Mouse (Mus musculus) liver, embryonic 11.5 days (tissue): ENCODE data around the gene Dhx37. TPM values are rescaled to one million over a fixed set of nuclear protein-coding genes. Genes with fewer than 3 reads are reported as not detected.
A peak's percentile ranks its signal among the peaks of the same experiment; 100 is the strongest.

ENCODE experiments used
- ATAC-seq: fragments of 200-750 bp; cut with Nextera tagmentation; replicated peaks from 2 replicates; pipeline ENCODE4 v1.8.0; 2017; ENCODE audit warnings: moderate number of reproducible peaks, mild to moderate bottlenecking, moderate TSS enrichment, moderate library complexity; ENCODE audit not compliant: low FRiP score
- DNase-seq: peaks from one replicate; pipeline ENCODE4 v3.0.0-alpha.2; 2017; ENCODE audit warnings: low spot score
- H3K27ac ChIP-seq: fragments of 300-500 bp; sonication (generic); 2 replicates; pipeline ENCODE4 v1.5.1; 2014; ENCODE audit warnings: mild to moderate bottlenecking, low read depth, low read length, control low read depth
- H3K27me3 ChIP-seq: fragments of 300-500 bp; sonication (generic); replicated peaks from 2 replicates; pipeline ENCODE4 v1.6.1; 2014; ENCODE audit warnings: low read length, mixed read lengths; ENCODE audit not compliant: control insufficient read depth, insufficient read depth
- H3K36me3 ChIP-seq: fragments of 300-500 bp; sonication (generic); 2 replicates; pipeline ENCODE4 v1.6.1; 2014; ENCODE audit warnings: mild to moderate bottlenecking, low read length, moderate library complexity, mixed read lengths; ENCODE audit not compliant: control insufficient read depth, insufficient read depth
- H3K4me1 ChIP-seq: fragments of 300-500 bp; sonication (generic); replicated peaks from 2 replicates; pipeline ENCODE4 v1.6.1; 2014; ENCODE audit warnings: low read length, mixed read lengths; ENCODE audit not compliant: control insufficient read depth, insufficient read depth
- H3K4me2 ChIP-seq: fragments of 300-500 bp; sonication (generic); 2 replicates; pipeline ENCODE4 v1.6.1; 2014; ENCODE audit warnings: mild to moderate bottlenecking, control low read depth, moderate library complexity
- H3K4me3 ChIP-seq: fragments of 300-500 bp; sonication (generic); 2 replicates; pipeline ENCODE4 v1.5.1; 2014; ENCODE audit warnings: low read depth, low read length, control low read depth
- H3K9ac ChIP-seq: fragments of 300-500 bp; sonication (generic); 2 replicates; pipeline ENCODE4 v1.6.1; 2014; ENCODE audit warnings: low read depth, low read length, control low read depth
- H3K9me3 ChIP-seq: fragments of 300-500 bp; sonication (generic); 2 replicates; pipeline ENCODE4 v1.6.1; 2016; ENCODE audit warnings: low read length, inconsistent platforms, mixed read lengths; ENCODE audit not compliant: control insufficient read depth
- WGBS: fragments of 180-500 bp; shearing (Covaris S2); extraction: QIAGEN DNeasy Blood & Tissue Kit; methylation state at CpG from one replicate; pipeline ENCODE4 v1.1.7; 2014; 5-methylcytosine and 5-hydroxymethylcytosine counted together
- polyA plus RNA-seq: library from polyadenylated mRNA; unstranded; fragments of >200 nt; fragmentation: Nextera tagmentation; extraction: Ambion mirVana; gene quantifications from 2 replicates; pipeline ENCODE4 v1.2.1, GENCODE M21; 2014

Dhx37 gene
- polyA plus RNA-seq, 1 experiment from 2014 or later = 18.5 TPM

DNA sequence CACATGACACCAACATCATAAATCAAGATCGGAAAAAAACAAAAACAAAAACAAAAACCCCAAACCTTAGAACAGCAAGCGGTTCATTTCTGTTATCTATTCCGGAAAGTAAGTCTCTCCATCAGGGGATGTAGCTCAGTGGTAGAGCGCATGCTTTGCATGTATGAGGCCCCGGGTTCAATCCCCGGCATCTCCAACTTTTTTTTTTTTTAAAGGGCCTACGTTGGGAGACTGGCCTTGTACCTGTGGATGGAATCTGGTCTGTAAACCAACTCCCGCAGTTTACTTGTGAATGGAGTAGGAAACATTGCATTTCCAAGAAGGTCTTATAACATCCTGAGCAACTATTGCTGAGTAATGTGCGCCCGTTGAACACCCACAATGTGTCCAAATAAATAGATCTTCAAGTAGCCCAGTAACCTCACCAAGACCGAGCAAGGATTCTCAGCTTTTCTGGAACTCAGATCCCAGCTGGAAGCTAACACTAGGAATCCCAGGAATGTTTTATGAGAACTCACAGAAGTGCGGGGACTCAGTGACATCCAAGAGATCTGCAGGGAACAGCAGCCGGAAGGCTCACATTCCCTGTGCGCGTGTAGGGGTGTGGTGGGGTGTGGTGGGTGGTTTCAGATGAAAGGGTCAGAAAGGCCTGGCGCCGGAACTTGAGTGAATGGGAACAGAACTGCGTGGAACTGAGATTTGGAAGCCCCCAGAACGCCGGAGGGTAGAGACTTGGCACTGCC is 24.4 kb downstream of the Dhx37 start:
- WGBS = 13% methylated on average over 20 of the region's 20 CpGs
- H3K4me1 ChIP-seq = peaks cover 22% of the 10 kb centered on the region
- peak overlapping the region; percentile 67 for H3K27ac ChIP-seq
- H3K9me3 ChIP-seq = no peaks in the 10 kb centered on the region
- no peaks in the 10 kb centered on the region for H3K27me3 ChIP-seq
- peak overlapping the region; percentile 65 for H3K9ac ChIP-seq
- H3K36me3 ChIP-seq = peaks cover 8% of the 10 kb centered on the region
- H3K4me3 ChIP-seq = peak overlapping the region; percentile 53
- peak overlapping the region; percentile 96 for H3K4me2 ChIP-seq
- ATAC-seq (peak; percentile 47), DNase-seq (peak; percentile 78)

DNA sequence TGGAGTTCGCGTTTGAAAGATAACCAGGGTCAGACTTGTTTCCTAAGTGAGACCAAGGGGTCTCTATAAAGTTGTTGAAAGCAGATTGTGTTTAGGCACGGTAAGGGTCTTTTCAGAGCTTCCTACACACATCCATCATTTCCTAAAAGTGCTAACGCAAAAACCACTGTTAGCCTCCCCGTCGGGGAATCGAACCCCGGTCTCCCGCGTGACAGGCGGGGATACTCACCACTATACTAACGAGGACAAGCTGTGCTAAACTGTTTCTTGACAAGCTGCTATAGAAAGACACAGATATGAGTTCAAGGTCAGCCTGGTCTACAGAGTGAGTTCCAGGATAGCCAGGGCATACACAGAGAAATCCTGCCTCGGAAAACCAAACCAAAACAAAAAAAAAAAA is 25.1 kb downstream of the Dhx37 start:
- ATAC-seq (peak; percentile 77), DNase-seq (peak; percentile 86)
- Histone ChIP-seq H3K36me3 (peaks cover 4% of the 10 kb centered on the region), H3K9ac (peak overlapping the region; percentile 65), H3K27me3 (no peaks in the 10 kb centered on the region), H3K4me1 (peaks cover 22% of the 10 kb centered on the region), H3K4me2 (peak overlapping the region; percentile 96), H3K4me3 (peak overlapping the region; percentile 53), H3K9me3 (no peaks in the 10 kb centered on the region), H3K27ac (peak overlapping the region; percentile 67)
- under 1% methylated on average over 13 of the region's 13 CpGs for WGBS

DNA sequence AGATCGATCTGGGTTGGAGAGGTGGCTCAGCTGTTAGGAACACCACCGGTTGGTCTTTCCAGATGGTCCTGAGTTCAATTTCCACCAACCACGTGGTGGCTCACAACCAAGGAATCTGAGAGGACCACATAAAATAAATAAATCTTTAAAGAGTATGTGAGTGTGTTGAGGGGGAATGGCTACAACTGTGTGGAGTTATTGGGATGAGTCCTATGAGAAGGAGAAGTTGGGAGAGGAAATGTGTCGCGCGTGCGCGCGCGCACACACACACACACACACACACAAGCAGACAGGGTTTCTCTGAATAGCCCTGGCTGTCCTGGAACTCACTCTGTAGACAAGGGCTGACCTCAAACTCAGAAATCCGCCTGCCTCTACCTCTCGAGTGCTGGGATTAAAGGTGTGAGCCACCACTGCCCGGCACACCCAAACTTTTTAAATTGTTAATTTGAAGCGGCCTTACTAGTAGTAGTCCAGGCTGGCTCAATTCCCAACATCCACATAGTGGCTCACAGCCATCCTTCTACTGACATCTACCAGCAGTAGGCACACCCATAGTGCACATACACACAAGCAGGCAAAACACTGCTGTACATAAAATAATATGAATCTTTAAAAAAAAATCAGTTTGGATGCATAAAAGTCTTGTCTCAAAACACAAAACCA is 25.9 kb downstream of the Dhx37 start:
- no peaks in the 10 kb centered on the region for H3K9me3 ChIP-seq
- peak overlapping the region; percentile 96 for H3K4me2 ChIP-seq
- H3K4me3 ChIP-seq = peak overlapping the region; percentile 10
- peak overlapping the region; percentile 3; the same call in 1 of the 2 replicates for H3K27ac ChIP-seq
- peaks cover 25% of the 10 kb centered on the region for H3K4me1 ChIP-seq
- 46% methylated on average over 14 of the region's 14 CpGs for WGBS
- no peaks in the 10 kb centered on the region for H3K27me3 ChIP-seq
- DNase-seq (no peak), ATAC-seq (no peak)
- H3K9ac ChIP-seq = no peak overlapping the region
- H3K36me3 ChIP-seq = no peaks in the 10 kb centered on the region

DNA sequence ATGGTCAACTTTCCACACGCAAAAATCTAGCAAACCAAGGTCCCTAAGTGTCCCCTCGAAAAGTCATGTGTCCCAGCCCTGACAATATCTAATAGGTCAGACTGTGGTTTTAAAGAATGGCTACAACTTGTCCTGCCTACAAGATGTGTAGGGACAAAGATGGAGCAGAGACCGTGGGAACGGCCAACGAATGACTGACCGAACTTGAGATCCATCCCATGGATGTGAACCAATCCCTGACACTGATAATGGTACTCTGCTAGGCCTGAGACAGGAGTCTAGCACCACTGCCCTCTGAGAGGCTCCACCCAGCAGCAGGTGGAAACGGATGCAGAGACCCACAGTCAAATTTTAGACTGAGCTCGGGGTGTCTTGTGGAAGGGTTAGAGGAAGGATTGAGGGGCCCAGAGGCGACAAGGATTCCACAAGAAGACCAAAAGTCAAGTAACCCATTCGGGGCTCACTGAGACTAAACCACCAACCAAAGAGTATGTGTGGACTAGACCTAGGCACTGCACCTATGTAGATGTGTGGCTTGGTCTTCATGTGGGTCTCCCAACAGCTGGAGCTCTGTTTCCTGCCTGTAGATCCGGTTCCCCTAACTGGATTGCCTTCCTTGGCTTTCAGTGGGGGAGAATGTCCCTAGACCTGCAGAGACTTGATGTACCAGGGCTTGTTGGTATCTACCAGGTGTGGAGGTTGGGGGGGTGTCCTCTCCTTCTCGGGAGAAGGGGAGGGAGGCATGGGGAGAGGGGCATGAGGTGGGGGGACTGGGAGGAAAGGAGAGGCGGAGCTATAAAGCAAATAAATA is 26.7 kb downstream of the Dhx37 start:
- Histone ChIP-seq H3K27me3 (no peaks in the 10 kb centered on the region), H3K27ac (0 out of 2 replicates have a peak overlapping the region, but pooled peaks have one; percentile 17), H3K9ac (peak overlapping the region; percentile 67), H3K4me3 (peak overlapping the region; percentile 71), H3K9me3 (no peaks in the 10 kb centered on the region), H3K36me3 (no peaks in the 10 kb centered on the region), H3K4me2 (peak overlapping the region; percentile 96), H3K4me1 (peaks cover 25% of the 10 kb centered on the region)
- no peak for ATAC-seq
- no peak for DNase-seq
- WGBS = 51% methylated on average over 13 of the region's 13 CpGs

DNA sequence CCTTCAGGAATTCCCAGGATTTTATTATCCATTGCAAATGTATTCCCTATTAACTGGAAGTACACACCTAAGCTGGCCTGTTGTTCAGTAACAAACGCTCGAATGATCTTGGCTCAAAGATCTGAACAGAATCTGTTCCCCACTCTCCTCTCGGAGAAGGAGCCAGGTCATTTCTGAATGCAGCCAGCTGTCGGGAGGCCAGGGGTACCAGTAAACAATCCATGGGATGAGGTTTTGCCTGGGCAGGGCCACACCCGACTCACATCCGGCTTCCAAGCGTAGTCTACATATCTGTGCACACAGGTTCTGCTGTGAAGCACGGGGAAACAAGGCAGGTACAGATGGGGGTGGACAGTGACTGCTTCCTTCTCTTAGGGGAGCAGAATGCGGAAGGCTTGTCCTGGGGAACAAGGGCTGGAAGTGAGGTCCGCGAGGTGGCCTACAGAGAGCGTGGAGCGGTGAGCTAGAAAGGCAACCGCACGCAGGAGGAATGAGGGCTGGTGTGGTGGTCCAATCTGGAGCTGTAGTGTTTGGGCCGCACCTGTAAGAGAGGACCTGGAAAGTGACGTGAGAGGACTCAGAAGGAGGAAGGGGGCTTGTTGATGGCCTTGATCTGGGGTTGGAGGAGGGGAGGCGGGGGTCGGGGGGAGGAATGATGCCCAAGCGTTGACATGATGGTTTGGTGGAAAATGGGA is 27.5 kb downstream of the Dhx37 start:
- 3% methylated on average over 20 of the region's 20 CpGs for WGBS
- Histone ChIP-seq H3K9me3 (no peaks in the 10 kb centered on the region), H3K9ac (peak overlapping the region; percentile 67), H3K27me3 (no peaks in the 10 kb centered on the region), H3K27ac (peak overlapping the region; percentile 17), H3K4me2 (peak overlapping the region; percentile 96), H3K36me3 (no peaks in the 10 kb centered on the region), H3K4me1 (peaks cover 25% of the 10 kb centered on the region), H3K4me3 (peak overlapping the region; percentile 71)
- peak; percentile 21; the same call in 1 of the 2 replicates for ATAC-seq
- DNase-seq = peak; percentile 76

DNA sequence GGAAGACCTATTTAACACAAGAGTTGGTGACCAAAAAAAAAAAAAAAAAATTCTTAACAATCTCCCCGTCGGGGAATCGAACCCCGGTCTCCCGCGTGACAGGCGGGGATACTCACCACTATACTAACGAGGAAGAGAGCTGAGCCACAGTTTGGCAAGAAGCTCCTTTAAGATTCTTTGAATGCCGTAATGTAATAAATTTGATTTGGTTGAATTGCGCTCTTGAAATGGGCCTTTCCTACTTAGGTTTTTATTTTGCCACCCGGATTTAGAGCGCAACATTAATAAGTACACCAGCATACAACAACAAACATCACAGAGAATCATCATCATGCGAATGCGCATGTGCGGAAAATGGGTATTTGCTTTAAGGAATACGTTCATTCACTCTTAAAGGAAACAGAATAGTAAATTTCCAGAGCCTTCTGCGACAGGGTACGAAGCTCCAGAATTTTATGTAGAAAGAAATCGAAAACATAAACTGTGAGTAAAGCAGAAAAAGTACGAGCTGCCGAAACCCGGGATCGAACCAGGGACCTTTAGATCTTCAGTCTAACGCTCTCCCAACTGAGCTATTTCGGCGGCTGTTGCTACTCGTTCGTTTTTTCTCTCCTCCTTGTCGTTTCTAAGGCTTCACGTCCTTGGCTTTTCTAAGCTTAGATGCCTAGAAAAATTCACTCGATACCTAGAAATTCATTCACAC is 28.2 kb downstream of the Dhx37 start:
- Histone ChIP-seq H3K36me3 (no peaks in the 10 kb centered on the region), H3K4me3 (peak overlapping the region; percentile 71), H3K27ac (peak overlapping the region; percentile 84), H3K9ac (peak overlapping the region; percentile 81), H3K27me3 (no peaks in the 10 kb centered on the region), H3K4me1 (peaks cover 25% of the 10 kb centered on the region), H3K9me3 (no peaks in the 10 kb centered on the region), H3K4me2 (peak overlapping the region; percentile 96)
- DNase-seq (peak; percentile 90), ATAC-seq (peak; percentile 51)
- under 1% methylated on average over 31 of the region's 31 CpGs for WGBS

DNA sequence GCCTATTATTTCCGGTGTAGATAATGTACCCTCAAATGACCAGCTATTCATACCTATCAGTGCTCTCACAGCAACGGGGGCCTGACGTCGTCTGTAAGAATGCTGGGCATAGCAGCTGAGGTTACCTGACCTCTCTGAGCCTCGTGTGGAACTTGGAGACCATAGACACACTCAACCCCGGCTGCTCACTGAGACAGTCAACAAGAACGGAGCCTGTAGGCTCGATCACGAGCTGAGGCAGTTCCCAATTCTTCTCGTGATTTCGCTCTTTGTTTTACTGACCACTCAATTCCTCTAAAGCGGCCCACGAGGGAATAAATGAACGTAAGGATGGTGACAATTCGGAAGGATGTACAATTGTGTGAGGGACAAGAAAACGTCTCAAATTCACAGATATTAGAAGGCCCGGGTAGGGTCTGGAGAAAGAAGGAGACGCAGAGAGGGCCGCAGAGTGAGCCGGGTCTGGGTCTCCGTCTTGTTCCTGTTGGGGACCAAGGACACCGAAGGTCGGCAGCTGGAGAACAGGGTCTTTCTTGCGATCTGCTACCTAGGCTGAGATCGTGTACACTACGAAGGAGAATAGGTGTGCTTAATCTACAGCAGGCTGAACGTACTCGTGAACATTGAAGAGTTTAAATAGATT is 28.9 kb downstream of the Dhx37 start:
- no peaks in the 10 kb centered on the region for H3K9me3 ChIP-seq
- H3K4me3 ChIP-seq = peak overlapping the region; percentile 71
- ATAC-seq (peak; percentile 44), DNase-seq (peak; percentile 82)
- peak overlapping the region; percentile 81 for H3K9ac ChIP-seq
- WGBS = under 1% methylated on average over 28 of the region's 28 CpGs
- peak overlapping the region; percentile 96 for H3K4me2 ChIP-seq
- H3K4me1 ChIP-seq = peaks cover 25% of the 10 kb centered on the region
- peak overlapping the region; percentile 84 for H3K27ac ChIP-seq
- no peaks in the 10 kb centered on the region for H3K27me3 ChIP-seq
- H3K36me3 ChIP-seq = no peaks in the 10 kb centered on the region
